Mouse (Mus musculus): ENCODE results near the gene Vps18. TPM values are rescaled to one million over a fixed set of nuclear protein-coding genes. Genes with fewer than 3 reads are reported as not detected.

The Vps18 gene
- polyA plus RNA-seq, 1 experiment from 2014 or later: 13.6 TPM

GRCm38 (mm10) chr2:119276926-119277325, 11.6 kb upstream of the Vps18 start:
- Histone ChIP-seq H3K27me3 (ENCODE audit: control insufficient read depth, insufficient read depth, low read length) (no peaks in the 10 kb centered on the region), H3K4me1 (ENCODE audit: control insufficient read depth, insufficient read depth, low read length) (no peaks in the 10 kb centered on the region), H3K4me2 (ENCODE audit: low read depth, low read length) (no peak overlapping the region), H3K9me3 (replicated peaks; ENCODE audit: control insufficient read depth, low read length) (no peaks in the 10 kb centered on the region), H3K4me3 (ENCODE audit: low read length) (no peak overlapping the region), H3K27ac (ENCODE audit: low read length) (no peak overlapping the region), H3K9ac (ENCODE audit: low read length) (no peak overlapping the region), H3K36me3 (ENCODE audit: control insufficient read depth, insufficient read depth) (no peaks in the 10 kb centered on the region)
- 56% methylated on average over 7 of the region's 7 CpGs for WGBS
- ATAC-seq (replicated peaks; ENCODE audit: extremely low read depth, insufficient read depth, low FRiP score): no peak

GRCm38 (mm10) chr2:119277810-119278209, 10.7 kb upstream of the Vps18 start:
- H3K4me3 ChIP-seq (ENCODE audit: low read length): no peak overlapping the region
- no peak overlapping the region for H3K27ac ChIP-seq (ENCODE audit: low read length)
- H3K4me1 ChIP-seq (ENCODE audit: control insufficient read depth, insufficient read depth, low read length): no peaks in the 10 kb centered on the region
- H3K36me3 ChIP-seq (ENCODE audit: control insufficient read depth, insufficient read depth): no peaks in the 10 kb centered on the region
- no peaks in the 10 kb centered on the region for H3K9me3 ChIP-seq (replicated peaks; ENCODE audit: control insufficient read depth, low read length)
- ATAC-seq (replicated peaks; ENCODE audit: extremely low read depth, insufficient read depth, low FRiP score): no peak
- no peaks in the 10 kb centered on the region for H3K27me3 ChIP-seq (ENCODE audit: control insufficient read depth, insufficient read depth, low read length)
- no peak overlapping the region for H3K4me2 ChIP-seq (ENCODE audit: low read depth, low read length)
- WGBS: 90% methylated on average over 23 of the region's 23 CpGs
- no peak overlapping the region for H3K9ac ChIP-seq (ENCODE audit: low read length)

- ATAC-seq (replicated peaks; ENCODE audit: extremely low read depth, insufficient read depth, low FRiP score): no peak
Measured at GRCm38 (mm10) chr2:119281899-119282565, 6.5 kb upstream of the Vps18 start.

GRCm38 (mm10) chr2:119287372-119287771, 1.2 kb upstream of the Vps18 start:
- 84% methylated on average over 5 of the region's 5 CpGs for WGBS
- Histone ChIP-seq H3K4me1 (ENCODE audit: control insufficient read depth, insufficient read depth, low read length) (peaks cover 12% of the 10 kb centered on the region), H3K9ac (ENCODE audit: low read length) (no peak overlapping the region), H3K27ac (ENCODE audit: low read length) (no peak overlapping the region), H3K27me3 (ENCODE audit: control insufficient read depth, insufficient read depth, low read length) (no peaks in the 10 kb centered on the region), H3K9me3 (replicated peaks; ENCODE audit: control insufficient read depth, low read length) (no peaks in the 10 kb centered on the region), H3K4me2 (ENCODE audit: low read depth, low read length) (no peak overlapping the region), H3K36me3 (ENCODE audit: control insufficient read depth, insufficient read depth) (peaks cover 15% of the 10 kb centered on the region), H3K4me3 (ENCODE audit: low read length) (no peak overlapping the region)
- ATAC-seq (replicated peaks; ENCODE audit: extremely low read depth, insufficient read depth, low FRiP score): no peak

More at GRCm38 (mm10) chr2:119281899-119282565, 6.5 kb upstream of the Vps18 start:
- H3K4me2 ChIP-seq (ENCODE audit: low read depth, low read length): no peak overlapping the region
- no peak overlapping the region for H3K27ac ChIP-seq (ENCODE audit: low read length)
- H3K36me3 ChIP-seq (ENCODE audit: control insufficient read depth, insufficient read depth): no peaks in the 10 kb centered on the region
- 63% methylated on average over 7 of the region's 7 CpGs for WGBS
- H3K27me3 ChIP-seq (ENCODE audit: control insufficient read depth, insufficient read depth, low read length): no peaks in the 10 kb centered on the region
- H3K9ac ChIP-seq (ENCODE audit: low read length): no peak overlapping the region
- no peak overlapping the region for H3K4me3 ChIP-seq (ENCODE audit: low read length)
- no peaks in the 10 kb centered on the region for H3K4me1 ChIP-seq (ENCODE audit: control insufficient read depth, insufficient read depth, low read length)
- no peaks in the 10 kb centered on the region for H3K9me3 ChIP-seq (replicated peaks; ENCODE audit: control insufficient read depth, low read length)

GRCm38 (mm10) chr2:119289014-119289416, 475 bp downstream of the Vps18 start:
- H3K9ac ChIP-seq (ENCODE audit: low read length): peak overlapping the region; percentile 93
- peak overlapping the region; percentile 17; the same call in 1 of the 2 replicates for H3K27ac ChIP-seq (ENCODE audit: low read length)
- no peak; the same call in 1 of the 2 replicates for ATAC-seq (replicated peaks; ENCODE audit: extremely low read depth, insufficient read depth, low FRiP score)
- H3K4me3 ChIP-seq (ENCODE audit: low read length): peak overlapping the region; percentile 88
- peaks cover 12% of the 10 kb centered on the region for H3K4me1 ChIP-seq (ENCODE audit: control insufficient read depth, insufficient read depth, low read length)
- WGBS: 2% methylated on average over 11 of the region's 11 CpGs
- H3K4me2 ChIP-seq (ENCODE audit: low read depth, low read length): peak overlapping the region; percentile 96
- H3K36me3 ChIP-seq (ENCODE audit: control insufficient read depth, insufficient read depth): peaks cover 30% of the 10 kb centered on the region
- H3K27me3 ChIP-seq (ENCODE audit: control insufficient read depth, insufficient read depth, low read length): no peaks in the 10 kb centered on the region
- H3K9me3 ChIP-seq (replicated peaks; ENCODE audit: control insufficient read depth, low read length): no peaks in the 10 kb centered on the region

GRCm38 (mm10) chr2:119292281-119292680, 3.7 kb downstream of the Vps18 start:
- Histone ChIP-seq H3K4me2 (ENCODE audit: low read depth, low read length) (no peak overlapping the region), H3K27ac (ENCODE audit: low read length) (no peak overlapping the region), H3K27me3 (ENCODE audit: control insufficient read depth, insufficient read depth, low read length) (no peaks in the 10 kb centered on the region), H3K36me3 (ENCODE audit: control insufficient read depth, insufficient read depth) (peaks cover 45% of the 10 kb centered on the region), H3K9ac (ENCODE audit: low read length) (no peak overlapping the region), H3K9me3 (replicated peaks; ENCODE audit: control insufficient read depth, low read length) (no peaks in the 10 kb centered on the region), H3K4me3 (ENCODE audit: low read length) (no peak overlapping the region), H3K4me1 (ENCODE audit: control insufficient read depth, insufficient read depth, low read length) (peaks cover 12% of the 10 kb centered on the region)
- no peak for ATAC-seq (replicated peaks; ENCODE audit: extremely low read depth, insufficient read depth, low FRiP score)
- 94% methylated on average over 5 of the region's 5 CpGs for WGBS

- Histone ChIP-seq H3K4me2 (ENCODE audit: low read depth, low read length) (no peak overlapping the region), H3K4me3 (ENCODE audit: low read length) (no peak overlapping the region)
Measured at GRCm38 (mm10) chr2:119292852-119293251, 4.3 kb downstream of the Vps18 start.

GRCm38 (mm10) chr2:119293311-119293710, 4.8 kb downstream of the Vps18 start:
- peaks cover 9% of the 10 kb centered on the region for H3K4me1 ChIP-seq (ENCODE audit: control insufficient read depth, insufficient read depth, low read length)
- peaks cover 49% of the 10 kb centered on the region for H3K36me3 ChIP-seq (ENCODE audit: control insufficient read depth, insufficient read depth)
- no peak for ATAC-seq (replicated peaks; ENCODE audit: extremely low read depth, insufficient read depth, low FRiP score)
- no peak overlapping the region for H3K4me3 ChIP-seq (ENCODE audit: low read length)
- no peak overlapping the region for H3K4me2 ChIP-seq (ENCODE audit: low read depth, low read length)
- WGBS: 92% methylated on average over 17 of the region's 17 CpGs
- no peaks in the 10 kb centered on the region for H3K27me3 ChIP-seq (ENCODE audit: control insufficient read depth, insufficient read depth, low read length)
- H3K27ac ChIP-seq (ENCODE audit: low read length): no peak overlapping the region
- H3K9ac ChIP-seq (ENCODE audit: low read length): no peak overlapping the region
- H3K9me3 ChIP-seq (replicated peaks; ENCODE audit: control insufficient read depth, low read length): no peaks in the 10 kb centered on the region

More at GRCm38 (mm10) chr2:119292852-119293251, 4.3 kb downstream of the Vps18 start:
- H3K4me1 ChIP-seq (ENCODE audit: control insufficient read depth, insufficient read depth, low read length): peaks cover 11% of the 10 kb centered on the region
- H3K9me3 ChIP-seq (replicated peaks; ENCODE audit: control insufficient read depth, low read length): no peaks in the 10 kb centered on the region
- peaks cover 49% of the 10 kb centered on the region for H3K36me3 ChIP-seq (ENCODE audit: control insufficient read depth, insufficient read depth)
- WGBS: 90% methylated on average over 17 of the region's 17 CpGs
- H3K27ac ChIP-seq (ENCODE audit: low read length): no peak overlapping the region
- ATAC-seq (replicated peaks; ENCODE audit: extremely low read depth, insufficient read depth, low FRiP score): no peak
- H3K27me3 ChIP-seq (ENCODE audit: control insufficient read depth, insufficient read depth, low read length): no peaks in the 10 kb centered on the region
- H3K9ac ChIP-seq (ENCODE audit: low read length): no peak overlapping the region

GRCm38 (mm10) chr2:119293776-119294390, 5.3 kb downstream of the Vps18 start:
- ATAC-seq (replicated peaks; ENCODE audit: extremely low read depth, insufficient read depth, low FRiP score): no peak
- no peak overlapping the region for H3K27ac ChIP-seq (ENCODE audit: low read length)
- peaks cover 49% of the 10 kb centered on the region for H3K36me3 ChIP-seq (ENCODE audit: control insufficient read depth, insufficient read depth)
- H3K4me3 ChIP-seq (ENCODE audit: low read length): no peak overlapping the region
- 91% methylated on average over 34 of the region's 34 CpGs for WGBS
- peaks cover 9% of the 10 kb centered on the region for H3K4me1 ChIP-seq (ENCODE audit: control insufficient read depth, insufficient read depth, low read length)
- H3K9me3 ChIP-seq (replicated peaks; ENCODE audit: control insufficient read depth, low read length): no peaks in the 10 kb centered on the region
- no peaks in the 10 kb centered on the region for H3K27me3 ChIP-seq (ENCODE audit: control insufficient read depth, insufficient read depth, low read length)
- no peak overlapping the region for H3K4me2 ChIP-seq (ENCODE audit: low read depth, low read length)
- H3K9ac ChIP-seq (ENCODE audit: low read length): no peak overlapping the region
